Mouse (Mus musculus): Measurements from ENCODE around the gene Catsper1.
"Not testable (repeated sequence)": the region's sequence is repeated elsewhere in the genome, so short reads cannot be mapped to it uniquely, and the experiment has no call there.

The Catsper1 gene

GRCm38 (mm10) chr19:5335441-5335840 is at the start of gene Catsper1:
TSS of gene Catsper1 (plus strand) at chr19:5335741.
- no peak for DNase-seq (ENCODE audit: low read depth, low spot score)

GRCm38 (mm10) chr19:5294972-5295735 is 40.4 kb upstream of the Catsper1 start, which contains the start of gene Sf3b2:
TSS of gene Sf3b2 (minus strand) at chr19:5295455.
- peak; percentile 100 for DNase-seq (ENCODE audit: low read depth, low spot score)

GRCm38 (mm10) chr19:5295736-5296075 is 39.8 kb upstream of the Catsper1 start:
- DNase-seq (ENCODE audit: low read depth, low spot score), result no peak

- peak; percentile 85 for DNase-seq (ENCODE audit: low read depth, low spot score)
Measured at GRCm38 (mm10) chr19:5296630-5297029, 38.9 kb upstream of the Catsper1 start.

GRCm38 (mm10) chr19:5297903-5298800 is 37.4 kb upstream of the Catsper1 start, which contains the start of gene Gal3st3:
TSS of gene Gal3st3 (plus strand) at chr19:5298331.
- no peak for DNase-seq (ENCODE audit: low read depth, low spot score)

GRCm38 (mm10) chr19:5300588-5300987 is 35.0 kb upstream of the Catsper1 start:
- no peak for DNase-seq (ENCODE audit: low read depth, low spot score)

DNA sequence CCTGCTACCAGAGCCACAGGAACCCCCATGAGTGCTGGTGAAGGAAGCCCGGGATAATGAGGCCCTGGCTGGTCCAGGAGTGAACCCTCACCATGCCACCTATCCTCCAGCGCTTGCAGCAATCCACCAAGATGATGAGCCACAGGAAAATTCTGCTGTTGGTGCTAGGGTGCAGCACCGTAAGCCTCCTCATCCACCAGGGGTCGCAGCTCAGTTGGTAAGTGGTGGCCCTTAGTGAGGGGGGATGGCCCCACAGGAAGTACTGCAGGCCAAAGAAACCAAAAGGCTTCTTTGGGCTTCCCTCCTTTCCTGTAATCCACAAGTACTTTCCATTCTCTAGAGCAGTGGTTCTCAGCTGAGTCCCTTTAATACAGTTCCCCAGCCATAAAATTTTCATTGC is 33.1 kb upstream of the Catsper1 start:
- no peak for DNase-seq (ENCODE audit: low read depth, low spot score)

DNA sequence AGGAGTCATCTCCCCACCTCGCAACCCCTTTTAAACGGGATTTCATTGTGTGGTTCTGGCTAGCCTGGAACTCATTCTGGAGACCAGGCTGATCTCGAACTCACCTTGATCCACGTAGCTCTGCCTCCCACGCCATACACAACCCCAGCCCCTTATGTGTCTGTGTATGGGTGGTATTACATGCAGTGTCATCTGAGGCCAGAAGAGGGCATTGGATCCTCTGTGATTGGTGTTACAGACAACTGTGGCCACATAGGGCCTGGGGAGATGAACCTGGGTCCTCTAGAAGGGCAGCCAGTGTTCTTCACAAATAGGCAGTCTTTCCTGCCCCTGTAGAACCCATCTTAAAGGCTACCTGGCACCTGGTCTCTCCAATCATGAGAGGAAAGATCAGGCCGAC is 29.3 kb upstream of the Catsper1 start:
- no peak for DNase-seq (ENCODE audit: low read depth, low spot score)

GRCm38 (mm10) chr19:5306968-5307734 is 28.4 kb upstream of the Catsper1 start:
- no peak for DNase-seq (ENCODE audit: low read depth, low spot score)

- no peak for DNase-seq (ENCODE audit: low read depth, low spot score)
Measured at GRCm38 (mm10) chr19:5309025-5309424, 26.5 kb upstream of the Catsper1 start.

GRCm38 (mm10) chr19:5313189-5313588 is 22.4 kb upstream of the Catsper1 start:
- no peak for DNase-seq (ENCODE audit: low read depth, low spot score)

DNA sequence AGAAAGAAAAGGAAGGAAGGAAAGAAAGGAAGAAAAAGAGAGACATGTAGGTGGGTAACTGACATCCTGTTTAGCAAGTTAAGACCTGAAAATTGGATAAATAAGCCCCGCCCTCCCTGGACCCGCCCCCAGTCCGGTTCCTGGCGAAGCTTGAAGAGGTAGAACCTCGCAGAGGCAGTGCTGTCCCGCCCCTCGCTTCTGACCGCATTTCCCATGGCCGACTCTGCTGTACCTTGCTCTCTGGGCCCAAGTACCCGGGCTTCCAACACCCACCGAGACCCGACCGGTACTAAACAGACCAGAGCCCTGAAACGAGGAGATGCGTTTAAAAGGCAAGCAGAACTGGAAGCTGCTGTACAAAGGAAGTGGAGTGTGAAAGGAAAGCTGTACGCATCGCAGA is 11.7 kb upstream of the Catsper1 start:
- DNase-seq (ENCODE audit: low read depth, low spot score), result no peak

DNA sequence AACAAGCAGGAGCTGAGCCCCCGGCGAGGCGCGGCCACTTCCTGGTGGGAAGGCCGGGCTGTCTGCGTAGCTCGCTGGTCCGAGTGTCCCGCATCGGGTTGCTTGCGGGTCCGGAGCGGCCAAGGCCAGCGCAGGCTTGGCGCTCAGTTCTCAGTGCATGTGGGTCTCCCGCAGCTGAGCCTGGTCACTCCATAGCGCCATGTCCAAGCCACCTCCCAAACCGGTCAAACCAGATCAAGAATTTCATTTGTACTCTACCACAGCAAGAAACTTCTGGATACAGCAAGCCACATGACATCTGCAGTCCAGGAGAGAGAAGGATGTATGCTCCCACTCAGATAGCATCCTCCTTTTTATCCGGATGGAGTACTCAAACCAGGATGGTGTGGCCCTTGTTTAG is 7.6 kb upstream of the Catsper1 start:
- DNase-seq (ENCODE audit: low read depth, low spot score), result no peak

GRCm38 (mm10) chr19:5334741-5335140 is 800 bp upstream of the Catsper1 start:
- no peak for DNase-seq (ENCODE audit: low read depth, low spot score)

- peak; percentile 22 for DNase-seq (ENCODE audit: low read depth, low spot score)
Measured at GRCm38 (mm10) chr19:5337975-5338374, 2.4 kb downstream of the Catsper1 start.

DNA sequence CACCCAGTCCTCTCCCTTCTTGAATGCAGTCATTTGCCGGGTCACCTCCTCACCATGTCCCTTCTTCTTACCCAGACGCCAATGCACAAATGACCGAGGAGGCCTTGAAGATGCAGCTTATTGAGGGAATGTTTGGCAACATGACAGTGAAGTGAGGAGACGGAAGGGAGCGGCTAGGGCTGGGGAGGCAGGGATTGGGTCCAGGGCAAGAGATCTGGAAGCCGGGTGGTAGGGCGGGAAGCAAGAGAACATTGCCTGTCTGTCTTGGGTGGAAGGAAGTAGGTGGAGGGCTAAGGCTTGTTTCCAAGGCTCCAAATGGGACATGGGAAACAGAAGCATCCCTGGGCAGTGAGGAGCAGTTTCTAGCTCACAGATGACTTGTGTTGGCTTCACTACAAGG is 5.8 kb downstream of the Catsper1 start:
- DNase-seq (ENCODE audit: low read depth, low spot score), result no peak

GRCm38 (mm10) chr19:5345297-5346131 is 10.0 kb downstream of the Catsper1 start:
- DNase-seq (ENCODE audit: low read depth, low spot score), result no peak

DNA sequence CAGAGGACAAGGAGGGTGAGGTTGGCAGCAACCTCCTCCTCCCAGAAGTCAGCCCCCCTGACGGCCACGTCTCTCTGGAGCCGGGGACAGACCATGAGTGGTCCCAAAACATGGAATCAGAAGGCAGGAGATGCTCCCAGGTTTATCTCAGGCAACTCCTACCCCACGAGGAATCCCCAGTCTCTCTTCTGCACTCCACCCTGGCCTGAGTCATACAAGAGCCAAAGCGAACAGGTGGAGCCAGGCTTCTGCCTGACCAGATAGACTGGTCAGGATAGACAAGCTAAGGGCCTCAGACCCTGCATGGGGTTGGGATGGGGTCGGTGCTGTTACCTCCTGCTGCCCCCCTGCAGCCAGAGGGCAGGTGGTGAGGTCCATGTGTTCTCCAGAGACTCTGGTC is 12.5 kb downstream of the Catsper1 start:
- DNase-seq (ENCODE audit: low read depth, low spot score), result no peak

- DNase-seq (ENCODE audit: low read depth, low spot score), result peak; percentile 34
Measured at GRCm38 (mm10) chr19:5348526-5349501, 13.3 kb downstream of the Catsper1 start.

DNA sequence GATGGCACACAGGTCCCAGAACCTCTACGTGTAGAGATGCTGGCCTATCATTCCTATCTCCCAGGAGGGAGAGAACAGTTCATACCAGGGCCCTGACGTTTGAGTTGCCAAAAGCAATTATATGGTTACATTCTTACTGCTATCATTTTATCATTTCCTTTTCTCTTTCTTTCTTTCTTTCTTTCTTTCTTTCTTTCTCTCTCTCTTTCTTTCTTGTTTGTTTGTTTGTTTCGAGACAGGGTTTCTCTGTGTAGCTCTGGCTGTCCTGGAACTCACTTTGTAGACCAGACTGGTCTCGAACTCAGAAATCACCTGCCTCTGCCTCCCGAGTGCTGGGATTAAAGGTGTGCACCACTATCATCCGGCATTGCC is 13.9 kb downstream of the Catsper1 start, which contains the start of gene Cst6:
Gene Cst6, minus strand, starts transcription at position 73 of the 372 bp plus-strand sequence.
- not testable (repeated sequence) for DNase-seq (ENCODE audit: low read depth, low spot score)

Measured in telencephalon, adult 2 months (tissue).